Mouse (Mus musculus) embryonic facial prominence, embryonic 12.5 days (tissue): ENCODE measurements around the gene Gm7030. TPM values are rescaled to one million over a fixed set of nuclear protein-coding genes. Genes with fewer than 3 reads are reported as not detected.
A peak's percentile ranks its signal among the peaks of the same experiment; 100 is the strongest.
"Not testable (repeated sequence)": the region's sequence is repeated elsewhere in the genome, so short reads cannot be mapped to it uniquely, and the experiment has no call there.

Experiments used
- ATAC-seq: fragments of 200-750 bp; cut with Nextera tagmentation; 2 replicates; pipeline ENCODE4 v1.8.0; 2017; ENCODE audit not compliant: insufficient number of reproducible peaks, insufficient read depth, low FRiP score, low TSS enrichment
- H3K27ac ChIP-seq: fragments of 300-500 bp; sonication (generic); 2 replicates; pipeline ENCODE4 v1.5.1; 2016; ENCODE audit warnings: mild to moderate bottlenecking
- H3K27me3 ChIP-seq: fragments of 300-500 bp; sonication (generic); 2 replicates; pipeline ENCODE4 v1.6.1; 2016; ENCODE audit warnings: mild to moderate bottlenecking, moderate library complexity
- H3K36me3 ChIP-seq: fragments of 300-500 bp; sonication (generic); 2 replicates; pipeline ENCODE4 v1.6.1; 2016; ENCODE audit warnings: mild to moderate bottlenecking
- H3K4me1 ChIP-seq: fragments of 300-500 bp; sonication (generic); 2 replicates; pipeline ENCODE4 v1.6.1; 2016
- H3K4me2 ChIP-seq: fragments of 300-500 bp; sonication (generic); replicated peaks from 2 replicates; pipeline ENCODE4 v1.6.1; 2016; ENCODE audit warnings: mild to moderate bottlenecking, moderate library complexity
- H3K4me3 ChIP-seq: fragments of 300-500 bp; sonication (generic); 2 replicates; pipeline ENCODE4 v1.5.1; 2016; ENCODE audit warnings: mild to moderate bottlenecking
- H3K9ac ChIP-seq: fragments of 300-500 bp; sonication (generic); 2 replicates; pipeline ENCODE4 v1.6.1; 2016; ENCODE audit warnings: mild to moderate bottlenecking, moderate library complexity
- H3K9me3 ChIP-seq: fragments of 300-500 bp; sonication (generic); 2 replicates; pipeline ENCODE4 v1.6.1; 2016; ENCODE audit warnings: mild to moderate bottlenecking, moderate library complexity
- WGBS: fragments of 180-500 bp; shearing (Covaris S2); methylation state at CpG from one replicate; pipeline ENCODE4 v1.1.7; 2016; 5-methylcytosine and 5-hydroxymethylcytosine counted together
- polyA plus RNA-seq: library from polyadenylated mRNA; unstranded; fragments of >200 nt; fragmentation: Nextera tagmentation; extraction: Ambion mirVana; gene quantifications from 2 replicates; pipeline ENCODE4 v1.2.1, GENCODE M21; 2016

The Gm7030 gene
- polyA plus RNA-seq, 1 experiment from 2014 or later: not detected

GRCm38 (mm10) chr17:36092520-36092919 lies 36.7 kb downstream of the Gm7030 start:
- H3K4me3 ChIP-seq, H3K36me3 ChIP-seq, ATAC-seq, H3K27ac ChIP-seq, H3K4me1 ChIP-seq, H3K4me2 ChIP-seq, H3K9me3 ChIP-seq, H3K27me3 ChIP-seq, H3K9ac ChIP-seq: not testable (repeated sequence)

GRCm38 (mm10) chr17:36091933-36092332 lies 37.3 kb downstream of the Gm7030 start:
- not testable (repeated sequence) for H3K4me2 ChIP-seq, H3K9ac ChIP-seq, ATAC-seq, H3K27me3 ChIP-seq, H3K4me1 ChIP-seq, H3K9me3 ChIP-seq, H3K27ac ChIP-seq, H3K4me3 ChIP-seq, H3K36me3 ChIP-seq
- WGBS: no CpG with 5 or more reads among the region's 2 CpGs

DNA sequence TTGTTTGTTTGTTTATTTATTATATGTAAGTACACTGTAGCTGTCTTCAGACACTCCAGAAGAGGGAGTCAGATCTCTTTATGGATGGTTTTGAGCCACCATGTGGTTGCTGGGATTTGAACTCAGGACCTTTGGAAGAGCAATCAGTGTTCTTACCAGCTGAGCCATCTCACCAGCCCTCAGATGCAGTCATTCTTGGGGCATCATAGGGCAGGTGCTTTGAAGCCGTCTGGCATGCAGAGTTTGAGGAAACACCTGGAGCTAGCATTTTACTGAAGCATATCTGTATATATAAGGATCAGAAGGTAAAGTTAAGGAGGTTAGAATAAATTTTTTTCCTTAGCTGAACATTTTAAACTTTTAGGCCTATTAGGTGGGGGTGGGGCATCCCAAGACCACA lies 43.2 kb downstream of the Gm7030 start:
- H3K9ac ChIP-seq, H3K36me3 ChIP-seq, H3K9me3 ChIP-seq, H3K27ac ChIP-seq, H3K4me2 ChIP-seq, H3K4me3 ChIP-seq, ATAC-seq, H3K4me1 ChIP-seq: not testable (repeated sequence)
- H3K27me3 ChIP-seq: peaks cover 31% of the 10 kb centered on the region
- WGBS: 60% methylated on average over 1 of the region's 1 CpGs

DNA sequence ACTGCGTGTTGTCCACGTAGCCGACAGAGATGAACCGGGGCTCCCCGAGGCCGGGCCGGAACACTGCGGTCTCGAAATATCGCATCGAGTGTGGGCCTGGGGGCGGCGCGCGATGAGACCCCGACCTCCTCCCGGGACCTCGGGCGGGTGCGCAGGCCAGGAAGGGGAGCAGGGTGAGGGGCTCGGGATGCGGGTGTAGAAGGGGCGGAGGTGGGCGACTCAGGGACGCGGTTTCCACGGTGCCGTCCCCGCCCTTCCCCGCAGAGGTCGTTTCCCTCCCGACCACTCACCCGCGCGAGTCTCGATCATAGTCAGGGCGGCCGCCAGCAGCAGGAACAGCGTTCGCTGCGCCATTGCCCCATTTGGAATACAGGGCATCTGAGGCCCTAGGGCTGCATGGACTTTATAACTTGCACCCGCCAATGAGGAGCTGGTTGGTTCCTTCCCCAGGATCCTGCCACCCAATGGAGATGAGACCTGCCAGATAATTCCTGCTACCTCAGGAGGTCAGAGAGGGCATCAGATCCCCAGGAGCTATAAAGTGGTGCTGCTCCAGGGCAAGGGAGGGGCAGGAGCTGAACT lies 45.3 kb downstream of the Gm7030 start:
- WGBS: 1% methylated on average over 41 of the region's 42 CpGs
- H3K4me2 ChIP-seq: peak overlapping the region; percentile 95
- no peak overlapping the region for H3K27ac ChIP-seq
- H3K9me3 ChIP-seq: no peaks in the 10 kb centered on the region
- H3K27me3 ChIP-seq: peaks cover 31% of the 10 kb centered on the region
- H3K4me3 ChIP-seq: peak overlapping the region; percentile 45
- ATAC-seq: peak; percentile 47; the same call in 1 of the 2 replicates
- H3K4me1 ChIP-seq: peaks cover 6% of the 10 kb centered on the region; the same call in 1 of the 2 replicates
- H3K36me3 ChIP-seq: no peaks in the 10 kb centered on the region
- peak overlapping the region; percentile 17 for H3K9ac ChIP-seq

GRCm38 (mm10) chr17:36083266-36083869 lies 45.9 kb downstream of the Gm7030 start:
- Histone ChIP-seq H3K9ac (peak overlapping the region; percentile 17), H3K4me3 (peak overlapping the region; percentile 45), H3K4me2 (peak overlapping the region; percentile 95), H3K27ac (no peak overlapping the region), H3K9me3 (no peaks in the 10 kb centered on the region), H3K36me3 (no peaks in the 10 kb centered on the region), H3K4me1 (peaks cover 6% of the 10 kb centered on the region; the same call in 1 of the 2 replicates), H3K27me3 (peaks cover 31% of the 10 kb centered on the region)
- under 1% methylated on average over 45 of the region's 46 CpGs for WGBS
- peak; percentile 52; the same call in 1 of the 2 replicates for ATAC-seq

GRCm38 (mm10) chr17:36082519-36083232 lies 46.5 kb downstream of the Gm7030 start:
- not testable (repeated sequence) for H3K27ac ChIP-seq, ATAC-seq

DNA sequence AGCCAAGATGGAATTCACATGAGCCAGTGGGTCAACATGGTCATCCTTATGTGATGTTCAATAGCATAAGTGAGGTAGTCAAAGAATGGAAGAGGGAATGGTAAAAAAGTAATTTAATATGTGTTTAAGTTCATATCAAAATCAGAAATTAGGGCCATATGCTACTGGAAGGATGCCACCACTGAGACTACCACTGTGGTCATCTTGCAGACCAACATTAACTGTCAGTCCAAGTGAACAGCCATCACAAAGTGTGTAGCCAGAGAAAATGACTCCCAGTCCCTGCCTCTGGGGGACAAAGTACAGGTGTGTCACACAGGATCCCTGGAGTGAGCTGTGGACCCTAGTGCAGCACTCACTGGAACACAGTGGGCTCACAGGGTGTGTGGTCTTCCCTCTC lies 47.3 kb downstream of the Gm7030 start:
- peaks cover 31% of the 10 kb centered on the region for H3K27me3 ChIP-seq
- H3K4me2 ChIP-seq, H3K4me3 ChIP-seq, H3K27ac ChIP-seq, H3K36me3 ChIP-seq, H3K9ac ChIP-seq, ATAC-seq, H3K9me3 ChIP-seq, H3K4me1 ChIP-seq: not testable (repeated sequence)

More at GRCm38 (mm10) chr17:36082519-36083232, 46.5 kb downstream of the Gm7030 start:
- WGBS: 22% methylated on average over 6 of the region's 6 CpGs
- Histone ChIP-seq H3K4me3 (peak overlapping the region; percentile 45), H3K27me3 (peaks cover 31% of the 10 kb centered on the region), H3K4me2 (peak overlapping the region; percentile 95)
- H3K36me3 ChIP-seq, H3K9me3 ChIP-seq, H3K9ac ChIP-seq, H3K4me1 ChIP-seq: not testable (repeated sequence)

GRCm38 (mm10) chr17:36060829-36061228 lies 68.4 kb downstream of the Gm7030 start:
- Histone ChIP-seq H3K9me3 (no peaks in the 10 kb centered on the region), H3K27ac (no peak overlapping the region), H3K4me3 (no peak overlapping the region), H3K4me1 (no peaks in the 10 kb centered on the region), H3K27me3 (no peaks in the 10 kb centered on the region), H3K36me3 (no peaks in the 10 kb centered on the region), H3K4me2 (no peak overlapping the region), H3K9ac (no peak overlapping the region)
- WGBS: 27% methylated on average over 2 of the region's 2 CpGs
- no peak for ATAC-seq

Other genes starting within 250 kb of the Gm7030 start
- 47.8 and 52.8 TPM in 2 replicates for gene Dhx16, start 249.6 kb downstream of the Gm7030 start, polyA plus RNA-seq
- gene 2310061I04Rik, start 232.0 kb downstream of the Gm7030 start, polyA plus RNA-seq: 24.0 and 24.3 TPM in 2 replicates
- gene Atat1, start 219.3 kb downstream of the Gm7030 start, polyA plus RNA-seq: 165 and 172 TPM in 2 replicates
- gene Mrps18b, start 213.0 kb downstream of the Gm7030 start, polyA plus RNA-seq: 65.6 TPM in 2 replicates
- 50.1 and 51.9 TPM in 2 replicates for gene Ppp1r10, start 213.0 kb downstream of the Gm7030 start, polyA plus RNA-seq
- gene Abcf1, start 159.7 kb downstream of the Gm7030 start, polyA plus RNA-seq: 91.2 and 113 TPM in 2 replicates
- gene Gnl1, start 149.6 kb downstream of the Gm7030 start, polyA plus RNA-seq: 69.9 and 71.5 TPM in 2 replicates
- gene Prr3, start 149.2 kb downstream of the Gm7030 start, polyA plus RNA-seq: 42.9 and 51.4 TPM in 2 replicates
- gene H2-T24, start 108.9 kb downstream of the Gm7030 start, polyA plus RNA-seq: 3.7 and 5.5 TPM in 2 replicates
- 10.2 and 12.1 TPM in 2 replicates for gene H2-T23, start 96.6 kb downstream of the Gm7030 start, polyA plus RNA-seq
- gene H2-T22, start 86.7 kb downstream of the Gm7030 start, polyA plus RNA-seq: 16.3 and 17.2 TPM in 2 replicates
- gene Gm6034, start 86.5 kb downstream of the Gm7030 start, polyA plus RNA-seq: not detected in 2 replicates
- not detected in 2 replicates for gene Gm11127, start 71.1 kb downstream of the Gm7030 start, polyA plus RNA-seq
- gene Gm19684, start 7.7 kb downstream of the Gm7030 start, polyA plus RNA-seq: not detected in 2 replicates
- not detected in 2 replicates for gene Gm8909, start 39.1 kb upstream of the Gm7030 start, polyA plus RNA-seq
- not detected in 2 replicates for gene H2-T3, start 60.9 kb upstream of the Gm7030 start, polyA plus RNA-seq
- gene Rpp21, start 128.6 kb upstream of the Gm7030 start, polyA plus RNA-seq: 98.2 and 106 TPM in 2 replicates
- gene Trim39, start 142.8 kb upstream of the Gm7030 start, polyA plus RNA-seq: 25.2 and 27.2 TPM in 2 replicates
- gene H2-M10.2, start 157.1 kb upstream of the Gm7030 start, polyA plus RNA-seq: 0.20 TPM in 1 of 2 replicates, not detected in the other
- not detected in 2 replicates for gene H2-M10.1, start 196.7 kb upstream of the Gm7030 start, polyA plus RNA-seq
- not detected in 2 replicates for gene H2-M10.3, start 239.0 kb upstream of the Gm7030 start, polyA plus RNA-seq